Mouse (Mus musculus): ENCODE measurements at regions not wholly inside any gene's neighbourhood (a gene's known extent, or its start where the extent isn't known, plus 50 kb on each side); places are given as distances from the start of the nearest gene placed in this dataset.

GRCm38 (mm10) chr10:96717281-96717680 lies 100.5 kb downstream of the Btg1 start:
- TF ChIP-seq GATA4 (IDR thresholded peaks at IDR 0.05; ENCODE audit: insufficient replicate concordance, low read length) = no peak

DNA sequence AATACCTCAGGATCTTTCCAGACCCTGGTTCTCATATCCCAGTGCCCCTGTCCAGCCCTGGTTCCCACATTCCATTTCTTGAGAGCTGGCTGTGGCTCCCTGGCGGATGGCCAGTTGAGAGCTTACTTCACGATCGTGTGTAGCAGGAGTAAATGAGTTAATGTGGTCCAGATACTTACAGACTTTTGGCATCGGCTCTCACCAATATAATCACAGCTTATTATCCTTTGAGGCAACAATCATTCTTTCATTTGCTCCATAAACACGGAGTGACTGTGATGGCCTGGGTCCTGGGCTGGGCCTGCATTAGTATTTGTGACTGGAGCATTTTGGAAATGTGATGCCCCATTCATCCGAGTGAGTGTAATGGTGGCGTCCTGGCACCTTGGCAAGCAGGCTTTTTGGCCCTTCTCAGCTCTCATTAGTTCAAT lies 103.5 kb downstream of the Btg1 start:
- TF ChIP-seq GATA4 (IDR thresholded peaks at IDR 0.05; ENCODE audit: insufficient replicate concordance, low read length) = no peak

- no peak for TF ChIP-seq GATA4 (IDR thresholded peaks at IDR 0.05; ENCODE audit: insufficient replicate concordance, low read length)
These were observed 104.3 kb downstream of the Btg1 start for GRCm38 (mm10) chr10:96720956-96721688.

DNA sequence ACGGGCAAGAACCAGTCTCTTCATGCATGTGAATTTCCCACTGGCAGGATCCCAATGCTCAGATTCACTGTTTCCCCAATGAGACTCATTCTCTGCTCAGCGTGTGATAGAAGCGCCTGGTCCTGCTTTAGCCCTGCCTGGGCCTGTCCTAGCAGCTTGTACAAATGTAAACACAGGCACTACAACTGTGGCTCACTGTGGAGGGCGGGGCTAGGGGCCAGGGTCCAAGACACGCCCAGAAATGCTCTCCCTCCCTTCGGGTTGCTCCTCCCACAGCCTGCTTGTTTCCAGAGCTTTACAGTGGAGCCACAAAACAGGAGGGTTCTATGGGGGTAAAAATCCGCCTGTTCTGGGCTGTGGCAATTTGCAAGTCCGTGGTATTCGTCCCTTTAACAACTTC lies 105.7 kb downstream of the Btg1 start:
- no peak for TF ChIP-seq GATA4 (IDR thresholded peaks at IDR 0.05; ENCODE audit: insufficient replicate concordance, low read length)

DNA sequence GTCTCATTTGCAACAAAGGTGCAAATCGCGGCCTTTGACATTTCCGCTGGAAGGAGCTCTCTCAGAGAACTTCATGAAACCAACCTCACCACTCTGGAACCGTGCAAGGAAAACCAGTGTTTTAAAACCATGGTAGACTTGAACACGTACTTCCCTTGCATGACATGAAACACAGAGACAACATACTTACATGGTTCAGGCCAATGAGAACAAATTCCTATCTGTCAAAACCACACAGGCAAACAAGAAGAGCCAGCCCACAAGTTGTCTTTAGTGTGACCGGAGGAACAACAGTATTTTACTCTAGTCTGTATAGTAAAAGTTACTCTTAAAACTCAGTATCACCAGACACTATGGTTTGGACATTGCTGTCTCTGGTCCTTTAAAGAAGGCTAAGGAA lies 106.3 kb downstream of the Btg1 start:
- TF ChIP-seq GATA4 (IDR thresholded peaks at IDR 0.05; ENCODE audit: insufficient replicate concordance, low read length) = no peak

DNA sequence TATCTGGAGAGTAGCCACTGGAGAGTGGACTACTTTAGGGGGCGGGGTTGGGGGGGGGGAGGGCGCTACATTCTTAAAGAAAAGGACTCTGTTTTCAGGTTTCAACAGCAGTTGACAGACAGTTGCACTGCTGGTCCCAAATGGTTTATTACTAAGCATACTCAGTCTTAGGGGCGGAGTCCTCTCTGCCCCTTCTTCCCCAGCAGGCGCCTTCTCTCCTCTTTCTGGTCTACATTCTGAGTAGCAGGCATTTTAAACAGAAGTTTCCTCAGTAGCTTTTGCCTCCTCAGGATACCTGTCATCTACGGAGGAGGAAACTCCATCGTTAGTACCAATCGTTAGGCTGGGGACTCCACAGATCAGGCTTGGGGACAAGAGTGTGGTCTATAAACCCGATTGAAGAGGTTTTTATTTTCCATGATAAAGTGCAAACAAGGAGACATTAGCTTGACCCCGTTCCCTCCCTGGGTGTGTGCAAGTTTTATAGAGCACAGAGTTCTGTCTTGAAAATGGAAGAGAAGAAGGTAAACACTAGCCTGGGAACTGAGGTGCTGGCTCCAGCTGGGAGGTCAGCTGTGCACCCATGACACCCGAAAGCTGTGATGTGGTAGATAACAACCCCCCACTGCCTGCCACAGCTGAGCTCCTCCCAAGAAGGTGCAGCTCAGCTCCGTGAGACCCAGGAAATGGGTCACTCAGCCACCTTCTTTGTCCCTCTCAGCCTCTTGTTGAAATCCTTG lies 107.8 kb downstream of the Btg1 start:
- no peak for TF ChIP-seq GATA4 (IDR thresholded peaks at IDR 0.05; ENCODE audit: insufficient replicate concordance, low read length)

DNA sequence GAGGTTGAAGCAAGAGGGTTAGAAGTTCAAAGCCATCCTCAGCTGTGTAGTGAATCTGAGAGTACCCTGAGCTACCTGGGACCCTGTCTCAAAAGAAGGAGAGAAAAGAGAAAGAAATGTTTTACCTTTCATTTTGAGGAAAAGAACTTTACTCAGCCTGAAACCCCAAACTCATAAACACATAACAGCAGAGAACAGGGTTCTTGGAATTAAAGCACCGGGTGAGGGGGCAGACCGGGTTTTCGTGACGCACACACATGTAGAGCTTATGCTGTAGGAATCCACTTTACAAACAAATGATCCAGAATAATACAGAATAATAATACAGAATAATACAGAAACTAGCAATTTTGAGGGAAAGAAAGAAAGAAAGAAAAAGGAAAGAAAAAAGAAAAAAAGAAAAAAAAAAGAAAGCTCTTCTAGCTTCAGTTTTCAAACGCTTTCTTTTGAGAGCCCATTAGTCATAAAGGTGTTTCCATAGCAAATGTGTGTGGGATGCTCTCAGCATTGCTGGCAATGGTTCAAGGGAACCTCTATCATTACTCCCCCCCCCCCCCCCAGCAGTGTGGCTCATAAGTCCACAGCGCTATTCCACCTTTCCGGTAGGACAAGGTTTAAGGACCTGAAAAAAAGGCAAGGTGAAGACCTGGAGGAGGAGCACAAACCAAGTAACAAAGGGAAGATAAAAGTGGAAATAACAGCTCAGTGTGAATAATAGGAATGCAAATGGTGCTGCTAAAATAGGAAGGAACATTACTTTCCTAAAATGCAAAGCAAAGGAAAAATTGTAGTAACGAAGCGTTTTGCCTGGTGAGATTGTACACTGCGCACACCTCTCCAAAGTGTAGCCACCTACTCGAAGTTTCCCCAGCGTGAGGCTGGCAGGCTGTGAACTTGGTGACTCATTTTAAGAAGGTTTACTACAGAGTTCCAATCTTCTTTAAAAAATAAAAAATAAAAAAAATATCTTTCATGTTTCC lies 110.3 kb downstream of the Btg1 start:
- TF ChIP-seq GATA4 (IDR thresholded peaks at IDR 0.05; ENCODE audit: insufficient replicate concordance, low read length) = no peak

- TF ChIP-seq GATA4 (IDR thresholded peaks at IDR 0.05; ENCODE audit: insufficient replicate concordance, low read length) = no peak
These were observed 116.8 kb downstream of the Btg1 start for GRCm38 (mm10) chr10:96733581-96733980.

DNA sequence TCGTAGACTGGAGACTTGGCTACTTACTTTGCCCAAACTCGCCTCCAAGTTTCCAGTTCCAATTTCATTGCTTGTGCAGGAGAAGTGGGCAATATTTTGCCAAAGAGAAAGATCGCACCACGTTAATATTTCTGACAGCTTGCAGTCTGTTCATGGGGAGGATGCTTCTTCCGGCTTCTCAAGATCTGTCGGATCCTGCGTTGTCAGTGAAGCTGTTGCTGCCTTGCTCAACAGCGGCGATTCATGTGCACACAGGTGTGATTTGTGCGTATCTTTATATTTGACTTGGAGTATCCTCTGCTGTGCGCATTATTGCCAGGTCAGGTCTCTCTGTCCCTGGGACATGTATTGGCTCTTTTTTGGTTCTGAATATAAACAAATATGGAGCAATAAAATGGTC lies 118.3 kb downstream of the Btg1 start:
- TF ChIP-seq GATA4 (IDR thresholded peaks at IDR 0.05; ENCODE audit: insufficient replicate concordance, low read length) = no peak

- no peak for TF ChIP-seq GATA4 (IDR thresholded peaks at IDR 0.05; ENCODE audit: insufficient replicate concordance, low read length)
These were observed 119.3 kb downstream of the Btg1 start for GRCm38 (mm10) chr10:96735885-96736628.

DNA sequence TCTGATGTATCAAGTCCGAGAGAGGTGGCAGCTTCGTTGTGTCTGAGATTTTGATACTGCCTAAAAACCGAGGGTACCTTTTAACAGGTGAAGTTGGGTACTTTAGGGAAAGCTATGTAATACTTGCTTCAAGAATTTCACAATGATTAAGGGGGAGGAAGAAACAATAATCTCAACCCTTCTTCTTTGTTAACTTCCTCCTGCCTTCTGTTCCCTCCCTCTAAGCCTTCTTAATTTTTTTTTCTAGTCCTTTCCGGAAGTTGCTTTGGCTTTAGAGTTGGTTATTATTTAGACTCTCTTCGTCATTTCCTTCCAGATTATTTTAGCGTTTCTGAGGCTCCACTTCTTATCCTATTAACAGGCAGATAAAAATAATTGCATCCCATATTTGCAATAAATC lies 121.2 kb downstream of the Btg1 start:
- no peak for TF ChIP-seq GATA4 (IDR thresholded peaks at IDR 0.05; ENCODE audit: insufficient replicate concordance, low read length)

DNA sequence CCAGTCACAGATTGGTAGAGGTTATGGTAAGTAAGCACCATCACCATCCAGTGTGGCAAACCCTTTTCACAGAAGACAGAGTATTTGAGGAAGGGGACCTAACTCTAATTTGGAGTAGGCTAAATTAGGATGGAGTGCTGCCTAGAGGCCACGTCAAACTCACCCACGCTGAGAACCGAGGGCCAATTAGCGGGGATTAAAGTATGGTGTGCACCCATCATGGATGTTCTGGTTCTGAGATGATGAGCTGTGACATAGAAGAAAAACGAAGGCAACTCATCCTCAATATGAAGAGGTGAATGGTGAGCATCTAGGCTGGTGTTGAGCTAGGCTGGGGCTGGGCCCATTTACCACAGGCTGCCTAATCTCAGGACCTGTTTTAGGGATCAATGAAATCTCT lies 121.8 kb downstream of the Btg1 start:
- no peak for TF ChIP-seq GATA4 (IDR thresholded peaks at IDR 0.05; ENCODE audit: insufficient replicate concordance, low read length)

DNA sequence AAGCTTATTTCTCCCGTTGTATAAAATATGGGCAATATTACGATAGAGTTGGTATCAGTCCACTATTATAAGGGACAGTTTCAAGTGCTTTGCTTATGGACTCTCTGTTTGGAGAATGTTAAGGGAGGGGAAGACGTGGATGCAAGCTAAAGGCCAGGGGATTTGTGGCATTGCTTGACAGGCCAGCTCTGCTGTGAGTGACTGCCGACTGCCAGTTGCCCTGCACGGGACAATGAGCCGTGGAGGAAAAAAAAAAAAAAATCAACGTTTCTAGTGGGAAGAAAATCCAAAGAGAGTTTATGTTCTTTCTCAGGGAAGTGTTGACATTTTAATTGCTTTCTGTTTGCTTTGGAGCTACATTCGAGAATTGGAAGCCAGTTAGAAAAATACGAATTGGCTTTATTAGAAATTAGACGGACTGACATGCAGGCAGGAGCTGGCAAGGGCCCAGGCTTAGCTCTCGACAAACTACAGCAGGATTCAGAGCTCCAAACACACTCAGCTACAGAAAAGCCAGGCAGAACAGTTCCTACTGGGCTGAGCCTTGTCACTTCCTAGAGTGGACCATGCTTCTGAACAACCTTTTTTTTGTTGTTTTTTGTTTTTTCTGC lies 127.5 kb downstream of the Btg1 start:
- no peak for TF ChIP-seq GATA4 (IDR thresholded peaks at IDR 0.05; ENCODE audit: insufficient replicate concordance, low read length)

- TF ChIP-seq GATA4 (IDR thresholded peaks at IDR 0.05; ENCODE audit: insufficient replicate concordance, low read length) = no peak
These were observed 130.3 kb downstream of the Btg1 start for GRCm38 (mm10) chr10:96747015-96747663.
